Mouse (Mus musculus): ENCODE results near the gene Hs3st6.

- TF ChIP-seq CTCF (conservative IDR thresholded peaks at IDR 0.05; ENCODE audit: low read length) (no peak), POU5F1 (IDR thresholded peaks at IDR 0.05; ENCODE audit: borderline replicate concordance, low read length) (no peak), NANOG (IDR thresholded peaks at IDR 0.05; ENCODE audit: borderline replicate concordance, low read length) (no peak)
These were observed 1.3 kb upstream of the Hs3st6 start for GRCm38 (mm10) chr17:24751528-24751927.

All from E14TG2a.4 (cell line).